Mouse (Mus musculus): ENCODE data around the gene Opa3. TPM values are rescaled to one million over a fixed set of nuclear protein-coding genes. Genes with fewer than 3 reads are reported as not detected.

Opa3 gene
- polyA plus RNA-seq (2016; fragmentation: Nextera tagmentation; extraction: Ambion mirVana) = 41.8 and 43.7 TPM in 2 replicates

DNA sequence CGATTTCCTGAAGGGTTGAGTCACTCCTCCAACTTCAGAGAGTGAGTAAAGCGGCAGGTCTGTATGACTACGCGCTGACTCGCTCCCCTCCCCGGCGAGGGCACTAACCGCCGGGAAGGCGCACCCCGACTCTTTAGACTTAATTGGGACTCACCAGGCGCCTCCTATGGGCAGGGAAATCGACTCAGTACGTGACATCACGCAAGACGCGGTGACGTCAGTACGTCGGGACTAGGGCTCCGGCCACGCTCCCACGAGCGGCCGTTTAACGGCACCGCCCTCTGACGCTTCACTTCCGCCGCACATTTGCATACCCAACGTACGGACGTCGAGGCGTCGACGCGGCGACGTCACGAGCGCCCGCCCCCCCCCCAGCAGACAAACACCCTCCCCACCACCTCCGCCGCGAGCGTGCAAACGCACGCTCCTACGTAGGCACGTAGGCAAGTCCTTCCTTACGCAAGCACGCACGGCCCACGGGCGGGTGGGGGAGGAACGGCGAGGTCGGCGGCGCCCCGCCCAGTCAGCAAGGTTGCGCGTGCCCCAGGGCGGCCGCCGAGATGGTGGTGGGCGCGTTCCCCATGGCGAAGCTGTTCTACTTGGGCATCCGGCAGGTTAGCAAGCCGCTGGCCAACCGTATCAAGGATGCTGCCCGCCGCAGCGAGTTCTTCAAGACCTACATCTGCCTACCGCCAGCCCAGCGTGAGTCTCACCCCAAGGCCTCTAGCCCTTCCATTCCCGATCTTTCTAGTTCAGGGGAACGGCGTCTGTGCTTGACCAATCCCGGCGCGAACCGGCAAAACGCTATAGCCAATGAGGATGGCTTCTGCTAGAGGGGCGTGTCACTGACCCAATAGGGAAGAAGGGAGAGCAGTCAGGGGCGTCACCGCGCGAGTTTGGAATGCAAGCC, at the start of gene Opa3:
Gene Opa3 (plus strand): TSS at position 452 of the 910 bp plus-strand sequence.
- Histone ChIP-seq H3K4me3 (peak within 1 kb of the TSS; percentile 66), H3K4me1 (peaks cover 18% of the 10 kb centered on the region), H3K36me3 (peaks cover 19% of the 10 kb centered on the region; the same call in 1 of the 2 replicates), H3K27ac (replicated peaks) (peak within 1 kb of the TSS; percentile 99), H3K4me2 (replicated peaks) (peak within 1 kb of the TSS; percentile 84), H3K9ac (replicated peaks) (peak within 1 kb of the TSS; percentile 80), H3K9me3 (no peaks in the 10 kb centered on the region), H3K27me3 (no peaks in the 10 kb centered on the region)
- ATAC-seq (ENCODE audit: low FRiP score, low read depth) = peak; percentile 95
- under 1% methylated on average over 89 of the region's 91 CpGs for WGBS

DNA sequence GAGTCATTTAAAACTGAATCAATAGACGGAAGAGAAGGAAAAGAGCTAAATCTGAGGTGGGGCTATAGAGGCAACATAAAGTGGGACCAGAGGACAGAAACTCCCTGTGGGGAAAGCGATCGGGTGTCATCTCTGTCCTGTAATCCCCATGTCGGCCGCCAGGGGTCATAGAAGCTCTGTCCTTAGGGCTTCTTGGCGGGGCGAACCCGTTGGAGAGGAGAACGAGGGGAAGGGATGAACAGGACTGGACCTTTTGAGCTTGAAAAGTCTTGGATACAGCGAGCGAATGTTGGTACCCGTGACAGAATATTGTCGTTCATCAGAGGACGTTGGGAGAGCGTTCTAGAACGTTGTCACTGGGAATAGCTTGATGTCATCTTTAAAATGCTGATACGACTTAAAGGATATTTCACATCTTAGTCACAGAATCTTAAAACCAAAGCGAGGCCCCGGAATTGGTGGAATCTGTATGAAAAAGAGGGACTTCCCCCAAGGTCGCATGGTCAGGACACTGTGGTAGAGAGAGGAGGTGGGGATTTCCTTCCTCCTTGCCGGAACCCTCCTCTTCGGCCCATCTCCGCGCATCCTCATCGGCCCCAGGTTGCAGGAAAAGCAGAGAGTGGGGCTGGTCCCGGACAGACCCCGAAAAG, 49.6 kb upstream of the Opa3 start:
- peak overlapping the region; percentile 39; the same call in 1 of the 2 replicates for H3K9ac ChIP-seq (replicated peaks)
- H3K4me3 ChIP-seq = peak overlapping the region; percentile 45
- WGBS = 7% methylated on average over 27 of the region's 27 CpGs
- no peaks in the 10 kb centered on the region for H3K9me3 ChIP-seq
- H3K27ac ChIP-seq (replicated peaks) = no peak overlapping the region
- H3K4me1 ChIP-seq = peaks cover 42% of the 10 kb centered on the region
- ATAC-seq (ENCODE audit: low FRiP score, low read depth) = no peak
- 0 out of 2 replicates have a peak, but pooled peaks cover 3% of the 10 kb centered on the region for H3K36me3 ChIP-seq
- peaks cover 66% of the 10 kb centered on the region for H3K27me3 ChIP-seq
- H3K4me2 ChIP-seq (replicated peaks) = peak overlapping the region; percentile 56

DNA sequence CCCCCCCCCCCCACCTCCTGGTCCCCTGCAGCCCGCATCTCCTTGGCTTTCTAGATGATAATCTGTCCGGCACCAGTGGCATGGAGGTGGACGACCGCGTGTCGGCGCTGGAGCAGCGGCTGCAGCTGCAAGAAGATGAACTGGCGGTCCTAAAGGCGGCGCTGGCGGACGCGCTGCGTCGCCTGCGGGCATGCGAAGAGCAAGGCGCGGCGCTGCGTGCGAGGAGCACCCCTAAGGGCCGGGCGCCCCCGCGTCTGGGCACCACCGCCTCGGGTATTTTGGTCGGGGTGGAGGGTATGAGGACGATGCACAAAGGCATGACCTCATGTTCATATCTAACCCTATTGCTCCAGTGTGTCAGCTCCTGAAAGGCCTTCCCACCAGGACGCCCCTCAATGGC, 49.0 kb upstream of the Opa3 start:
- Histone ChIP-seq H3K4me3 (peak overlapping the region; percentile 45), H3K9ac (replicated peaks) (no peak overlapping the region), H3K36me3 (0 out of 2 replicates have a peak, but pooled peaks cover 6% of the 10 kb centered on the region), H3K4me2 (replicated peaks) (peak overlapping the region; percentile 56), H3K27me3 (peaks cover 64% of the 10 kb centered on the region), H3K4me1 (peaks cover 43% of the 10 kb centered on the region), H3K27ac (replicated peaks) (no peak overlapping the region), H3K9me3 (no peaks in the 10 kb centered on the region)
- ATAC-seq (ENCODE audit: low FRiP score, low read depth) = no peak
- WGBS = under 1% methylated on average over 32 of the region's 32 CpGs

DNA sequence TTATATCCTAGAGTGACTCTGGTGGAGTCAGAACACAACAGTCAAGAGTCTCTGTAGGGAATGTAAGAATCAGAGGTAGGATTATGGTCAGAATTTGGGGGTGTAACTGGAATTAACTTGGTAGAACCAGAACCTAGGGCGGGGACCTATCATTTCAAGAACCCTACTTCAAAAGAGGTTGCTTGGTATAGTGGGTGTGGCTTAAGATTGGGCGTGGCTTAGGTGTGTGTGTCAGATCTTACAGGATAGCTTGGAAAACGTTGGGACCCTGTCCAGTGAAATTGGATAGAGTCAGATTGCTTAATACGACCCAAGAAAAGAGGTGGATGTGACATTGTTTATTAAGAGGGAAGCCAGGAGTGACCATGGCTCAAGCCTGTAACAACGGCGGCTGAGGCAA, 48.2 kb upstream of the Opa3 start:
- no peak for ATAC-seq (ENCODE audit: low FRiP score, low read depth)
- Histone ChIP-seq H3K9me3 (no peaks in the 10 kb centered on the region), H3K9ac (replicated peaks) (no peak overlapping the region), H3K27me3 (peaks cover 64% of the 10 kb centered on the region), H3K4me3 (peak overlapping the region; percentile 45; the same call in 1 of the 2 replicates), H3K4me1 (peaks cover 50% of the 10 kb centered on the region), H3K36me3 (0 out of 2 replicates have a peak, but pooled peaks cover 6% of the 10 kb centered on the region), H3K4me2 (replicated peaks) (peak overlapping the region; percentile 56; the same call in 1 of the 2 replicates), H3K27ac (replicated peaks) (no peak overlapping the region)
- WGBS = 42% methylated on average over 6 of the region's 6 CpGs

DNA sequence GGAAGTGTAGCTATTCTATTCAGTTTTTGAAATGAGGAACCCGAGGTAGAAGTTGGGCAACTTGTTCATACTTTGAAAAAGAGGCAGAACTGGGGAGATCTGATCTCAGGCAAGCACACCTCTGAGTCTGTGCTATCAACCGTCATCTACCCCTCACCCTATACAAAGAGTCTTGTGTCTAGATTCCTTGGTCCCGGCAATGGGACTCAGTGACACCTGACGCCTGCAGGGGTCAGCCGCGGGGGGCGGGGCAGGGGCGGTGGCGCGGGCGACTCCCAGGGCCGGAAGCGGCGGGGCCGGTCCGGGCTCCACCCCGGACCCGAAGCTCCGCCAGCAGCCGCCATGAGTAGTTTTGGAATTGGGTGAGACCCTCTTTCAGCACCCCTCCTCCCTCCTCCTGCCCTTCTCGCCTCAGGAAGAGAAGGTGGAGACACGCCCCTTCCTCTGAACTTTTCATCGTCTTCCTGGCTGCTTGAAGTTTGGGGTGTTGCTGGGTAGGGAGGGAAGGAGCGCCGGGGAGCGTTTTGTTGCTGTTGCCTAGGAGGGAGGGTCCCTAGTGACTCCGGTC, 47.2 kb upstream of the Opa3 start:
- 1% methylated on average over 26 of the region's 27 CpGs for WGBS
- Histone ChIP-seq H3K9ac (replicated peaks) (peak overlapping the region; percentile 45), H3K9me3 (no peaks in the 10 kb centered on the region), H3K36me3 (peaks cover 8% of the 10 kb centered on the region; the same call in 1 of the 2 replicates), H3K27ac (replicated peaks) (no peak overlapping the region), H3K4me1 (peaks cover 52% of the 10 kb centered on the region), H3K4me2 (replicated peaks) (peak overlapping the region; percentile 54), H3K4me3 (peak overlapping the region; percentile 43), H3K27me3 (peaks cover 57% of the 10 kb centered on the region)
- ATAC-seq (ENCODE audit: low FRiP score, low read depth) = no peak

DNA sequence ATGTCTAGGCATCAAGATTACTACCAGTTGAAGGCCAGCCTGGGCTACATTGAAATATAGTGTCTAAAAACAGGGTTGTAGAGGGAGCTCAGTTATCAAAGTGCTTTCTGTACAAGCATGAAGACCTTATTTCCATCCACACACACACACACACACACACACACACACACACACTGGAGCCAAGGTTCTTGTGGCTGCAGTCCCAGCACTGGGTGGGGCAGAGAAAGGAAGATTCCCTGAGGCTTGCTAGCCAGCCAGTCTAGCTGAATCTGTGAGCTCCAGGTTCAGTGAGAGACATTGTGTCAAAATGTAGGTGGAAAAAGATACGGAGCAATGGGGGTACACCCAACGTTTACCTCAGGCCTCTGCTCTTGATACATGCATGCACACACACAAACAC, 43.9 kb upstream of the Opa3 start:
- Histone ChIP-seq H3K27ac (replicated peaks) (peak overlapping the region; percentile 35; the same call in 1 of the 2 replicates), H3K9ac (replicated peaks) (no peak overlapping the region)

DNA sequence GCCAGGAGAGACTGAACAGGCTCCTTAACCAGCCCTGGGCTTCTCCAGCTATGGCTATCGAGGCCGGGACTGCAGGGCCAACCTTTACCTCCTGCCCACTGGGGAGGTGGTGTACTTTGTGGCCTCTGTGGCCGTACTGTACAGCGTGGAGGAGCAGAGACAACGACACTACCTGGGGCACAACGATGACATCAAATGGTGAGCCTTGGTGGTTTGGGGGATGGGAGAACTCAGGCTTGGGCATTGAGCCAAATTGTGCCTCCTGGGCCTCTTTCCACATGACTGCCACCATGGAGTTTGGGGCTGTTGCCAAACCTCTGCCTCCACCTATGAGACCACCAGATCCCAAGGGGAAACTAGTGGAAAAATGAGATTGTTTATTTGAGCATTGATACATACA, 43.4 kb upstream of the Opa3 start:
- no peak overlapping the region for H3K4me2 ChIP-seq (replicated peaks)
- no peak overlapping the region for H3K4me3 ChIP-seq
- H3K9me3 ChIP-seq = no peaks in the 10 kb centered on the region
- 75% methylated on average over 6 of the region's 6 CpGs for WGBS
- H3K4me1 ChIP-seq = peaks cover 30% of the 10 kb centered on the region
- H3K9ac ChIP-seq (replicated peaks) = no peak overlapping the region
- ATAC-seq (ENCODE audit: low FRiP score, low read depth) = no peak
- peaks cover 30% of the 10 kb centered on the region for H3K36me3 ChIP-seq
- H3K27ac ChIP-seq (replicated peaks) = peak overlapping the region; percentile 35; the same call in 1 of the 2 replicates
- H3K27me3 ChIP-seq = peaks cover 19% of the 10 kb centered on the region

More for the DNA sequence above, 43.9 kb upstream of the Opa3 start:
- H3K4me1 ChIP-seq = peaks cover 35% of the 10 kb centered on the region
- H3K4me2 ChIP-seq (replicated peaks) = no peak overlapping the region
- no peaks in the 10 kb centered on the region for H3K9me3 ChIP-seq
- peaks cover 29% of the 10 kb centered on the region; the same call in 1 of the 2 replicates for H3K36me3 ChIP-seq
- H3K4me3 ChIP-seq = no peak overlapping the region
- peaks cover 24% of the 10 kb centered on the region for H3K27me3 ChIP-seq
- 84% methylated on average over 2 of the region's 2 CpGs for WGBS
- ATAC-seq (ENCODE audit: low FRiP score, low read depth) = no peak

DNA sequence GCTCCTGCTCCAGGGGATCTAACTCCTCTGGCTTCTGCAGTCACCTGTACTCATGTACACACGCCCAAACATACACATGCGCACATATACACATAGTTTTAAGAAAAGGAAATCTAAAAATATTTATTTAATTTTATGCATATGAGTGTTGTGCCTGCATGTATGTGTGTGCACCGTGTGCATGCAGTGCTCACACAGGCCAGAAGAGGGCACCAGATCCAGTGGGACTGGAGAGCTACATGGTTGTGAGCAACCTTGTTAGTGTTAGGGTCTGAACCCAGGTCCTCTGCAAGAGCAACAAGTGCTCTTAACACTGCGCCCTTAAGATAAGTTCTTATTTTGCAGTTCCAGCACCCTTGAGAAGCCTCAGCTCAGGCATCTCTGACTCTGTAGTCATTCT, 33.5 kb upstream of the Opa3 start:
- no peak for ATAC-seq (ENCODE audit: low FRiP score, low read depth)
- Histone ChIP-seq H3K4me1 (no peaks in the 10 kb centered on the region), H3K9me3 (no peaks in the 10 kb centered on the region), H3K4me2 (replicated peaks) (no peak overlapping the region), H3K36me3 (peaks cover 69% of the 10 kb centered on the region), H3K9ac (replicated peaks) (no peak overlapping the region), H3K4me3 (no peak overlapping the region), H3K27me3 (no peaks in the 10 kb centered on the region), H3K27ac (replicated peaks) (no peak overlapping the region)
- whole genome bisulfite sequencing = 100% methylated on average over 4 of the region's 4 CpGs

DNA sequence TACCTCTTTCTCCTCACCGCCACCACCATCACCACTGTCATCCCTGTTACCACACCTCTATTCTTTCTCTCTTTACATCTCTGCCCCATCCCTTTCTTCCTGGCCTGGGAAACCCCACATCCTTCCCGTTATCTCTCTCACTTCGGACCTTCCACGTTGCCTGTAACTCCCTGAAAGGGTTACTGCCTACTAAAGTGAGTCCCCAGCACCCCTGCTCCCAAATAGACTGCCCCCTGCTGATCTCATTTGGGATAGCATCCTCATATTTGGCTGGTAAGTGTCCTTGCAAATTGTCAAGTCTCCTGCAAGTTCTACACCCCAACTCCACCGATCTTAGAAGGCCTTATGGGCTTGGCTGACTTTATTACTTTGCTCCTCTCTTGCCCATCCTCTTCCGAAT, 31.5 kb upstream of the Opa3 start:
- no peak overlapping the region for H3K4me2 ChIP-seq (replicated peaks)
- no peaks in the 10 kb centered on the region for H3K4me1 ChIP-seq
- H3K4me3 ChIP-seq = no peak overlapping the region
- no peaks in the 10 kb centered on the region for H3K27me3 ChIP-seq
- peaks cover 62% of the 10 kb centered on the region for H3K36me3 ChIP-seq
- no peak overlapping the region for H3K9ac ChIP-seq (replicated peaks)
- WGBS = 68% methylated on average over 6 of the region's 6 CpGs
- no peak for ATAC-seq (ENCODE audit: low FRiP score, low read depth)
- no peaks in the 10 kb centered on the region for H3K9me3 ChIP-seq
- H3K27ac ChIP-seq (replicated peaks) = no peak overlapping the region

DNA sequence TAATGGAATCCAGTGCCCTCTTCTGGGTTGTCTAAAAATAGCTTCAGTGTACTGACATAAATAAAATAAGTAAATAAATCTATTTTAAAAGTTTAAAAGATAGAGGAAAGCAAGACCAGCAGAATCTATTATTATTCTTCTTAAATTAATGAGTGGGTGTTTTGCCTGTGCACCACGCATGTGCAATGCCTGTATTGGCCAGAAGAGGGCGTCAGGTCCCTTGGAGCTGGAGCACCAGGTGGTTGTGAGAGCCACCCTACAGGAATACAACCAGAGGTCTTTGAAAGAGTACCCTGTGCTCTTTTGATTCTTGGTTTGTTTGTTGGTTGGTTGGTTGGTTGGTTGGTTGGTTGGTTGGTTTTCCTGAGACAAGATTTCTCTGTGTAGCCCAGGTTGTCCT, 30.1 kb upstream of the Opa3 start:
- Histone ChIP-seq H3K4me2 (replicated peaks) (no peak overlapping the region), H3K27me3 (no peaks in the 10 kb centered on the region), H3K9ac (replicated peaks) (no peak overlapping the region), H3K36me3 (peaks cover 52% of the 10 kb centered on the region), H3K4me1 (no peaks in the 10 kb centered on the region), H3K4me3 (no peak overlapping the region), H3K27ac (replicated peaks) (no peak overlapping the region), H3K9me3 (no peaks in the 10 kb centered on the region)
- no peak for ATAC-seq (ENCODE audit: low FRiP score, low read depth)
- 32% methylated on average over 2 of the region's 2 CpGs for WGBS

DNA sequence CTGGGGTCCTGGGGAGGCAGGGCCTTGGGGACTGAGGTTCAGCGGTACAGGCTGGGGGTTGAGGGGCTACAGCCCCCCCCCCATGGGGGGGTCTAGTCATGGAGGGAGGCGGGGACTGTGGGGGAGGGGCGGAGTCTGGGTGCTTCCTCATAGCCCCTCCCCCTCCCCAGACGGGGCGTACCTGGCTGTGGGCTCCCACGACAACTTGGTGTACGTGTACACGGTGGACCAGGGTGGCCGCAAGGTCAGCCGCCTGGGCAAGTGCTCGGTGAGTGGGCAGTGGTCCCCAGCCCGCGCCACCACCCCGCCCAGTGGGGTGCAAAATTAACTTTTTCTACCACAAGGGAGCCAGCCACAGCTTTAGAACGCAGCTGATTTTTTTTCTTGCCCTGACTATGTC, 26.5 kb upstream of the Opa3 start:
- no peak overlapping the region for H3K9ac ChIP-seq (replicated peaks)
- no peak overlapping the region for H3K27ac ChIP-seq (replicated peaks)

More for the DNA sequence above, 26.5 kb upstream of the Opa3 start:
- Histone ChIP-seq H3K4me1 (no peaks in the 10 kb centered on the region), H3K4me2 (replicated peaks) (no peak overlapping the region), H3K36me3 (peaks cover 45% of the 10 kb centered on the region), H3K27me3 (no peaks in the 10 kb centered on the region), H3K9me3 (no peaks in the 10 kb centered on the region), H3K4me3 (no peak overlapping the region)
- 68% methylated on average over 15 of the region's 15 CpGs for WGBS
- no peak for ATAC-seq (ENCODE audit: low FRiP score, low read depth)
